Mouse (Mus musculus): ENCODE measurements around the gene Dctn3.
"Not testable (repeated sequence)": the region's sequence is repeated elsewhere in the genome, so short reads cannot be mapped to it uniquely, and the experiment has no call there.

The Dctn3 gene

GRCm38 (mm10) chr4:41722918-41723351 lies at the start of gene Dctn3:
Gene Dctn3 (minus strand): TSS chr4:41723170.
- peak; percentile 85 to 87 for DNase-seq

DNA sequence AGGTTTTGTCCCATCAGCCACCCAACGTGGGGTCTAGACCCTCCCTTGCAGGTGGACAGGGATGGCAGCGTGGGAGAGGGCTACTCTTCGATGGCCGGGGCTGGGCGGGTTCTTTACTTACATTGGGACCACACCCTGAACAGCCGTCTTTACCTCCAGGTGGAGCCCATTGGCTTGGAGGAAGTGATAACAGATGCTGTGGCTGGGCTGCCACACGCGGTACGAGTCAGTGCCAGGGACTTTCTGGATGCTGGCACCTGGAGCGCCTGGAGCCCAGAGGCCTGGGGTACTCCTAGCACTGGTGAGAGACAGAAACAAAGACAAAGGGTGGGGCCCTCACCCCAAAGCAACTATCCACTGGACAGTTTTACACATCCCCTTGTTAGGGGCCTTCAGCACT lies 44.3 kb upstream of the Dctn3 start:
- not testable (repeated sequence) for DNase-seq

DNA sequence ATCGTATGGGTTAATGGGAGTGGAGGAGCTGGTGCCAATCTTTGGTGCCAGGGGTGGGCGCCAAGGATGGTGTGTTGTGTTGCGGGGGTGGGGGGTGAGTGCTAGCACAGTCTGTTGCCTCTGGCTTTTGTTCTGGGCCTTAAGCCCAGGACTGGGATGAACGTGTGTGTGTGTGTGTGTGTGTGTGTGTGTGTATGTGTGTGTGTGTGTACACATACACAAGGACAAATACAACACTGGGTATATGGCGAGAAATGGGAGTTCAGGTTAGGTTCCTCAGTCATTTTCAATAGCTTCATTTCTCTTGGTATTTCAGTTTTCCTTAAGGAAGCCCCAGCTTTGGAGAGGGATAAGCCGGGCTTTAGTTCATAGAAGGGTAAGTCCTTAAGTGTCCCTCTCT lies 40.2 kb upstream of the Dctn3 start:
- not testable (repeated sequence) for DNase-seq

GRCm38 (mm10) chr4:41762688-41763114 lies 39.7 kb upstream of the Dctn3 start:
- DNase-seq = peak in 1 of 2 experiments; percentile 50

DNA sequence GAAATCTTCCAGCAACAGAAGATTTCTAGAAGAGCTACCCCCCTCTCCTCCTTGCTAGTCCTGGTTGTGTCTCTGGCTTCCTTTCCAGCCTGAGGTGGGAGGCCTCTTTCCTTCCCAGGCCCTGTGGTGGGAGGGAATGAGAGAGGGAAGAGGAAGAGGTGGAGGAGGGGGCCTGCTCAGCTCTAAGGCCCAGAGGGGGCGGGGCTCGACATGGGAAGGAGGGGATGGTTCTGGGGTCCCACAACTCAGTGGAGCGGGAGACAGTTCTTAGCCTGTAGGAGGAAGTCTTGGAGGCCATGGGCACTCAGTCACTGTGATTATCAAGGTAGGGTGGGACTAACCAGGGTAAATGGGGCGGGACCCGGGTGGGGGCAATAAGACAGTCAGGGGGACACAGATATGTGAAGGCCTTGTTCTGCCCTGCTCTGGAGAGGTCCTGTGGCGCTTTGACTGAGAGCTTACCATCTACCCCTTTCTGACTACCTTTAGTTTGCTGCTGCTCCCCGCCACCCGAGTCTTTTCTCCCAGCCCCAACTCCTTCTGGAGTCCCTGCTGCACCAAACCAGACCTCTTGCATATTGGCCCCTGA lies 39.2 kb upstream of the Dctn3 start:
- no peak for DNase-seq

GRCm38 (mm10) chr4:41761680-41762079 lies 38.7 kb upstream of the Dctn3 start:
- DNase-seq = no peak

GRCm38 (mm10) chr4:41760911-41761310 lies 37.9 kb upstream of the Dctn3 start:
- DNase-seq = no peak

- peak; percentile 88 to 93 for DNase-seq
Observed at GRCm38 (mm10) chr4:41760288-41760721, 37.3 kb upstream of the Dctn3 start.

GRCm38 (mm10) chr4:41759656-41760287 lies 36.8 kb upstream of the Dctn3 start:
- DNase-seq = no peak

- DNase-seq = peak in 1 of 2 experiments; percentile 37
Observed at GRCm38 (mm10) chr4:41759206-41759605, 36.2 kb upstream of the Dctn3 start.

DNA sequence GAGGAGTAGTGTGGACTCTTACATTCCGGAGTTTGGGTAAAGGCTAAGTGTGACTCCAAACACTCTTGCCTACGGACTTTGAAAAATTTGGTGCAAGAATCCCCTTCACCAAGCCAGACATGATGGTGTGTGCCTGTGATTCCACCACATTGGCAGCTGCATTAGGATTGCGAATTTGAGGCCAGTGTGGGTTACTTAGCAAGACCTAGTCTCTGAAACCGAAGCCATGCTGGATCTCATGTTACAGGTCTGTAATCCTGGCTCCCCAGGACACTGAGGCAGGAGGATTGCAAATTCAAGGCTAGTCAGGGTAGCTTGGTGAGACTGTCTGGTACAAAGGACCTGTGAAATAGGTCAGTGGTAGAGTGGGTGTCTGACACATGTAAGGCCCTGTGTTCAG lies 35.7 kb upstream of the Dctn3 start:
- no peak for DNase-seq

- DNase-seq = no peak
Observed at GRCm38 (mm10) chr4:41758021-41758420, 35.1 kb upstream of the Dctn3 start.

GRCm38 (mm10) chr4:41757321-41757720 lies 34.4 kb upstream of the Dctn3 start:
- DNase-seq = no peak

DNA sequence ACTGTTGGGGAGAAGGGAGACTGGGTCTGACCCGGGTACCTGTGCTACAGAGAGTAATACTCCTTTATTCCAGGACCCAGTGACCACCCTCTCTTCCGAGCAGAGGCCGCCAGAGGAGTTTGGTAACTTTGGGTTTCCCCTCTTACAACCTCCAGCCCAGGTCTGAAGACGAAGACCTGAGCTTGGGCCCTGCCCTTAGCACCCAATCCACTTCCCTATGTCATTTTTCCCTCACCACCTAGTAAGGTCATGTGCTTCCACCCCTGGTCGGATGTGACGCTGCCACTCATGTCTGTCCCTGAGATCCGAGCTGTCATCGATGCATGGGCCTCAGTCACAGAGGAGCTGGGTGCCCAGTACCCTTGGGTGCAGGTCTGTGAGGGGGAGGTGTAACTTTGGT lies 33.5 kb upstream of the Dctn3 start:
- DNase-seq = peak in 1 of 2 experiments; percentile 21

- DNase-seq = peak; percentile 85 to 88
Observed at GRCm38 (mm10) chr4:41755338-41756305, 32.7 kb upstream of the Dctn3 start, which contains the start of gene Sigmar1. Gene Sigmar1 (minus strand): TSS chr4:41756157.

DNA sequence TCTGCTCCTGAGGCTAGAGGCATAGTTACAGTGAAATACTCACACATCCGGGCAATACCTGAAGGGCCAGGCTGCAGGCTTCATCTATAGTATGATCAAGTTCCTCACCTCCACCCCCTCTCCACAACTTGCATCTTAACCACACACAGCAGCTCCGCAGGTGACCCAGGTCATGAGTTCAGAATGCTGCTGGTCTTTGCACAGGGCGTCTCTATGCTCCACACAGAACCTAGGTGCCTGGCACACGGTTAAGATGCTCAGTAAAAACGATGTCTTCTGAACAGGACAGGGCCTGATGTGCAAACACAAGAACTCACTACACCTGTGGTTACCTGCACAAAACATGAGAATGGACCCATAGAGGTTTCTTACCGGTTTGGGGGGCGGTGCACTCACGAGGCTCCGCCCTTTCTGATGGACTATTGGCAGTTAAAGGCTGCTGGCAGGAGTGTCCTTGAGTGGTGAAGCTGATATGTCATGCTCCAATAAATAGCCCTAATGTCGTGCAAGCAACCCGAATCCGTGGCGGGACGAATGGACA lies 31.9 kb upstream of the Dctn3 start, which contains the start of gene Galt:
TSS of gene Galt (plus strand) at position 432 of the 541 bp plus-strand sequence.
- no peak for DNase-seq

DNA sequence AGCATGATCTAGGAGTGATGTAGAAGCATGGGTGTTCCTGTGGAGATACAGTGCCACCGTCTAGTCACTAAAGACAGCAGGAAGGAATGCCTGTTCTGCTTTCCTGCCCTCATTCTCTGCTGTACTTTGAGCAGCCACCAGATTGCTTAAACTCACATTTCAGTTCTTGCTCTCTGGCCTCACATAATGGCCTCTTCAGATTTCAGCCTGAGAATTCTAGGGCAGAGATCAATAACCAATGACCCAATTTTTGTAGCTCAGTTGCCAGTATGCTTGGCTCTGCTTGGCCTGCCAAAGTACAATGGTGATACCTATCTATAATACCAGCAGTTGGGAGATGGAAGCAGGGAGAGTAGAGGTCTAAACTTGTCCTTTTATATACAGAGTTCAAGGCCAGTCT lies 22.1 kb upstream of the Dctn3 start:
- no peak for DNase-seq

GRCm38 (mm10) chr4:41744131-41744530 lies 21.2 kb upstream of the Dctn3 start:
- DNase-seq = no peak

GRCm38 (mm10) chr4:41741158-41741560 lies 18.2 kb upstream of the Dctn3 start:
- peak; percentile 93 to 94 for DNase-seq

- peak; percentile 60 to 64 for DNase-seq
Observed at GRCm38 (mm10) chr4:41740380-41741157, 17.6 kb upstream of the Dctn3 start.

GRCm38 (mm10) chr4:41739260-41739659 lies 16.3 kb upstream of the Dctn3 start:
- no peak for DNase-seq

GRCm38 (mm10) chr4:41738256-41738603 lies 15.3 kb upstream of the Dctn3 start:
- DNase-seq = no peak

Data from cerebellum, postnatal 36 days (tissue).